Mouse (Mus musculus): Measurements from ENCODE around the gene Gm128. TPM values are rescaled to one million over a fixed set of nuclear protein-coding genes. Genes with fewer than 3 reads are reported as not detected.

Gm128 gene
- polyA plus RNA-seq, 1 experiment from 2014 or later, result not detected

GRCm38 (mm10) chr3:95277149-95277551, 35.8 kb upstream of the Gm128 start:
- DNase-seq (ENCODE audit: low spot score) (no peak), ATAC-seq (replicated peaks; ENCODE audit: insufficient number of reproducible peaks, low FRiP score, low TSS enrichment, low read depth) (no peak)
- 94% methylated on average over 1 of the region's 1 CpGs for WGBS

GRCm38 (mm10) chr3:95276428-95276934, 35.1 kb upstream of the Gm128 start:
- H3K27me3 ChIP-seq (ENCODE audit: control insufficient read depth, insufficient read depth, low read length), result no peaks in the 10 kb centered on the region
- H3K27ac ChIP-seq (replicated peaks; ENCODE audit: low read depth, low read length), result no peak overlapping the region
- ATAC-seq (replicated peaks; ENCODE audit: insufficient number of reproducible peaks, low FRiP score, low TSS enrichment, low read depth) (no peak), DNase-seq (ENCODE audit: low spot score) (no peak)
- H3K4me1 ChIP-seq (ENCODE audit: control insufficient read depth, insufficient read depth, low read length), result no peaks in the 10 kb centered on the region; the same call in 1 of the 2 replicates
- H3K4me2 ChIP-seq (ENCODE audit: low read depth, low read length), result no peak overlapping the region
- 74% methylated on average over 5 of the region's 5 CpGs for WGBS
- no peak overlapping the region for H3K9ac ChIP-seq (replicated peaks; ENCODE audit: low read length)
- no peak overlapping the region for H3K4me3 ChIP-seq (ENCODE audit: low read depth, low read length)
- no peaks in the 10 kb centered on the region for H3K36me3 ChIP-seq (replicated peaks; ENCODE audit: control insufficient read depth, insufficient read depth, low read depth, low read length)
- H3K9me3 ChIP-seq (replicated peaks; ENCODE audit: control insufficient read depth, low read length), result no peaks in the 10 kb centered on the region

More at GRCm38 (mm10) chr3:95277149-95277551, 35.8 kb upstream of the Gm128 start:
- no peak overlapping the region for H3K4me3 ChIP-seq (ENCODE audit: low read depth, low read length)
- no peaks in the 10 kb centered on the region for H3K9me3 ChIP-seq (replicated peaks; ENCODE audit: control insufficient read depth, low read length)
- no peaks in the 10 kb centered on the region; the same call in 1 of the 2 replicates for H3K4me1 ChIP-seq (ENCODE audit: control insufficient read depth, insufficient read depth, low read length)
- no peaks in the 10 kb centered on the region for H3K36me3 ChIP-seq (replicated peaks; ENCODE audit: control insufficient read depth, insufficient read depth, low read depth, low read length)
- H3K4me2 ChIP-seq (ENCODE audit: low read depth, low read length), result no peak overlapping the region
- H3K27me3 ChIP-seq (ENCODE audit: control insufficient read depth, insufficient read depth, low read length), result no peaks in the 10 kb centered on the region
- H3K27ac ChIP-seq (replicated peaks; ENCODE audit: low read depth, low read length), result no peak overlapping the region
- H3K9ac ChIP-seq (replicated peaks; ENCODE audit: low read length), result no peak overlapping the region

GRCm38 (mm10) chr3:95275161-95275560, 33.8 kb upstream of the Gm128 start:
- DNase-seq (ENCODE audit: low spot score) (no peak), ATAC-seq (replicated peaks; ENCODE audit: insufficient number of reproducible peaks, low FRiP score, low TSS enrichment, low read depth) (no peak)
- WGBS, result 71% methylated on average over 6 of the region's 6 CpGs
- Histone ChIP-seq H3K4me2 (ENCODE audit: low read depth, low read length) (no peak overlapping the region), H3K36me3 (replicated peaks; ENCODE audit: control insufficient read depth, insufficient read depth, low read depth, low read length) (no peaks in the 10 kb centered on the region), H3K4me3 (ENCODE audit: low read depth, low read length) (no peak overlapping the region), H3K27ac (replicated peaks; ENCODE audit: low read depth, low read length) (no peak overlapping the region), H3K4me1 (ENCODE audit: control insufficient read depth, insufficient read depth, low read length) (no peaks in the 10 kb centered on the region), H3K9me3 (replicated peaks; ENCODE audit: control insufficient read depth, low read length) (no peaks in the 10 kb centered on the region), H3K27me3 (ENCODE audit: control insufficient read depth, insufficient read depth, low read length) (no peaks in the 10 kb centered on the region), H3K9ac (replicated peaks; ENCODE audit: low read length) (no peak overlapping the region)

- Histone ChIP-seq H3K4me3 (ENCODE audit: low read depth, low read length) (no peak overlapping the region), H3K4me1 (ENCODE audit: control insufficient read depth, insufficient read depth, low read length) (no peaks in the 10 kb centered on the region), H3K9ac (replicated peaks; ENCODE audit: low read length) (no peak overlapping the region), H3K27ac (replicated peaks; ENCODE audit: low read depth, low read length) (no peak overlapping the region), H3K36me3 (replicated peaks; ENCODE audit: control insufficient read depth, insufficient read depth, low read depth, low read length) (no peaks in the 10 kb centered on the region; the same call in 1 of the 2 replicates), H3K27me3 (ENCODE audit: control insufficient read depth, insufficient read depth, low read length) (no peaks in the 10 kb centered on the region), H3K4me2 (ENCODE audit: low read depth, low read length) (no peak overlapping the region), H3K9me3 (replicated peaks; ENCODE audit: control insufficient read depth, low read length) (no peaks in the 10 kb centered on the region)
- WGBS, result 91% methylated on average over 4 of the region's 4 CpGs
- ATAC-seq (replicated peaks; ENCODE audit: insufficient number of reproducible peaks, low FRiP score, low TSS enrichment, low read depth) (no peak), DNase-seq (ENCODE audit: low spot score) (no peak)
These were observed 33.1 kb upstream of the Gm128 start for GRCm38 (mm10) chr3:95274453-95274852.

GRCm38 (mm10) chr3:95273471-95273870, 32.1 kb upstream of the Gm128 start:
- 89% methylated on average over 5 of the region's 5 CpGs for WGBS
- Histone ChIP-seq H3K4me3 (ENCODE audit: low read depth, low read length) (no peak overlapping the region), H3K9me3 (replicated peaks; ENCODE audit: control insufficient read depth, low read length) (no peaks in the 10 kb centered on the region), H3K9ac (replicated peaks; ENCODE audit: low read length) (no peak overlapping the region), H3K36me3 (replicated peaks; ENCODE audit: control insufficient read depth, insufficient read depth, low read depth, low read length) (no peaks in the 10 kb centered on the region; the same call in 1 of the 2 replicates), H3K4me1 (ENCODE audit: control insufficient read depth, insufficient read depth, low read length) (no peaks in the 10 kb centered on the region), H3K27ac (replicated peaks; ENCODE audit: low read depth, low read length) (no peak overlapping the region), H3K27me3 (ENCODE audit: control insufficient read depth, insufficient read depth, low read length) (no peaks in the 10 kb centered on the region), H3K4me2 (ENCODE audit: low read depth, low read length) (no peak overlapping the region)
- ATAC-seq (replicated peaks; ENCODE audit: insufficient number of reproducible peaks, low FRiP score, low TSS enrichment, low read depth) (no peak), DNase-seq (ENCODE audit: low spot score) (no peak)

- Histone ChIP-seq H3K9ac (replicated peaks; ENCODE audit: low read length) (no peak overlapping the region), H3K27ac (replicated peaks; ENCODE audit: low read depth, low read length) (no peak overlapping the region), H3K36me3 (replicated peaks; ENCODE audit: control insufficient read depth, insufficient read depth, low read depth, low read length) (peaks cover 5% of the 10 kb centered on the region), H3K4me2 (ENCODE audit: low read depth, low read length) (no peak overlapping the region), H3K4me3 (ENCODE audit: low read depth, low read length) (no peak overlapping the region), H3K9me3 (replicated peaks; ENCODE audit: control insufficient read depth, low read length) (no peaks in the 10 kb centered on the region), H3K27me3 (ENCODE audit: control insufficient read depth, insufficient read depth, low read length) (no peaks in the 10 kb centered on the region), H3K4me1 (ENCODE audit: control insufficient read depth, insufficient read depth, low read length) (no peaks in the 10 kb centered on the region)
- DNase-seq (ENCODE audit: low spot score), result no peak
- 84% methylated on average over 12 of the region's 12 CpGs for WGBS
- ATAC-seq (replicated peaks; ENCODE audit: insufficient number of reproducible peaks, low FRiP score, low TSS enrichment, low read depth), result no peak
These were observed 29.5 kb upstream of the Gm128 start for GRCm38 (mm10) chr3:95270766-95271364.

GRCm38 (mm10) chr3:95269789-95270188, 28.4 kb upstream of the Gm128 start:
- ATAC-seq (replicated peaks; ENCODE audit: insufficient number of reproducible peaks, low FRiP score, low TSS enrichment, low read depth) (no peak), DNase-seq (ENCODE audit: low spot score) (no peak)
- H3K27ac ChIP-seq (replicated peaks; ENCODE audit: low read depth, low read length), result no peak overlapping the region
- H3K36me3 ChIP-seq (replicated peaks; ENCODE audit: control insufficient read depth, insufficient read depth, low read depth, low read length), result peaks cover 5% of the 10 kb centered on the region
- no peak overlapping the region for H3K4me2 ChIP-seq (ENCODE audit: low read depth, low read length)
- no peaks in the 10 kb centered on the region for H3K4me1 ChIP-seq (ENCODE audit: control insufficient read depth, insufficient read depth, low read length)
- H3K9me3 ChIP-seq (replicated peaks; ENCODE audit: control insufficient read depth, low read length), result no peaks in the 10 kb centered on the region
- no peak overlapping the region for H3K4me3 ChIP-seq (ENCODE audit: low read depth, low read length)
- no peaks in the 10 kb centered on the region for H3K27me3 ChIP-seq (ENCODE audit: control insufficient read depth, insufficient read depth, low read length)
- no peak overlapping the region for H3K9ac ChIP-seq (replicated peaks; ENCODE audit: low read length)
- WGBS, result 78% methylated on average over 5 of the region's 5 CpGs

GRCm38 (mm10) chr3:95267855-95268254, 26.5 kb upstream of the Gm128 start:
- no peak for ATAC-seq (replicated peaks; ENCODE audit: insufficient number of reproducible peaks, low FRiP score, low TSS enrichment, low read depth)
- H3K4me1 ChIP-seq (ENCODE audit: control insufficient read depth, insufficient read depth, low read length), result no peaks in the 10 kb centered on the region
- H3K27me3 ChIP-seq (ENCODE audit: control insufficient read depth, insufficient read depth, low read length), result no peaks in the 10 kb centered on the region
- no peak overlapping the region for H3K9ac ChIP-seq (replicated peaks; ENCODE audit: low read length)
- H3K9me3 ChIP-seq (replicated peaks; ENCODE audit: control insufficient read depth, low read length), result no peaks in the 10 kb centered on the region
- no peak overlapping the region for H3K27ac ChIP-seq (replicated peaks; ENCODE audit: low read depth, low read length)
- H3K4me3 ChIP-seq (ENCODE audit: low read depth, low read length), result no peak overlapping the region
- DNase-seq (ENCODE audit: low spot score), result no peak
- H3K4me2 ChIP-seq (ENCODE audit: low read depth, low read length), result no peak overlapping the region
- peaks cover 8% of the 10 kb centered on the region for H3K36me3 ChIP-seq (replicated peaks; ENCODE audit: control insufficient read depth, insufficient read depth, low read depth, low read length)

All from embryonic facial prominence, embryonic 11.5 days (tissue).